Mouse (Mus musculus) kidney, postnatal 25 days (tissue): ENCODE results near the gene Prss46.

ENCODE experiments used
- DNase-seq, 2 experiments: peaks; one replicate each; pipeline ENCODE4 v3.0.0; 2021; ENCODE audit warnings: mixed read lengths in 2 of 2

The Prss46 gene

DNA sequence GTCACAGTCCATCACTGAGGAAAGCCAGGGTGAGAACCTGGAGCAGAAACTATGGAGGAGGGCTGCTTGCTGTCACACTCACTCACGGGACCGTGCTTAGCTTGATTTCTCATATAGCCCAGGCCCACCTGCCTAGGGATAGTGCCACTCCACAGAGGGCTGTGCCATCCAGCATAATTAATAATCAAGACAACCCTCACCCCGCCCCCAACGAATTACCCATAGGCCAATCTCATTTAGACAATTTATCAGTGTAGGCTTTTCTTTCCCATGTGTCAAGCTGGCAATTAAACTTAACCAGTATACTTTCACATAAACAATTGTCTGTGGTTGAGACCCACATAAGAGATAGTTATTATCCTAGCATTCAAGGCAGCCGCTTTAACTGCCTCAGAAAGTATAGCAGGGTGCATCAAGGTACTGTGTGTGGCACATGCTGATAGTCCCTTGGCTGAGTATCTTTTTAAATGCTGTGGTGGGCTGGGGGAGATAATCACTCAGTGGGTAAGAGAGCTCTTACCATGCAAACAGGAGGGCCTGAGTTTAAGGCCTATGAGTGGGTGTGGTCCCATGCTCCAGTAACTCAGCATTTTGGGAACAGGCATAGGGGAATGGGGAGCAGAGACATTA is 14.8 kb downstream of the Prss46 start:
- DNase-seq = peak in 1 of 2 experiments; percentile 4

DNA sequence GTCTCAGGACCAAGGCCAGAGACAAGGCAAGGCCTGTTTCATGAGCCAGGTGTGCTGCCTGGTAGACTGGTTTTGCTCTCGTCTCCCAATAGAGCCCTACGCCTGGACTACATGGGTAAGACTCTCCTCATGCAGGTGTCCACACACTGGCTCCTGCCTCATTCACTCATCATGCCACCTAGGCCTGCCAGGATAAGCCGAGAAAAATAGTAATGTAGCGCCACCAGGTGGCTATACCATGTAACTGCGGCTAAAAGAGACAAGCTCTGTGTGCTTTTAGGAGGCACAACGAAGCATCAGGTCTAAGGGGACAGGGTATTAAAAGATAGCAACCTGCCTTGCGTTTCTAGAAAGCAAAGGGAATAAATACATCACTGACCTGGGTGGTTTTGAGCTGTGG is 26.7 kb downstream of the Prss46 start:
- peak; percentile 67 for DNase-seq

DNA sequence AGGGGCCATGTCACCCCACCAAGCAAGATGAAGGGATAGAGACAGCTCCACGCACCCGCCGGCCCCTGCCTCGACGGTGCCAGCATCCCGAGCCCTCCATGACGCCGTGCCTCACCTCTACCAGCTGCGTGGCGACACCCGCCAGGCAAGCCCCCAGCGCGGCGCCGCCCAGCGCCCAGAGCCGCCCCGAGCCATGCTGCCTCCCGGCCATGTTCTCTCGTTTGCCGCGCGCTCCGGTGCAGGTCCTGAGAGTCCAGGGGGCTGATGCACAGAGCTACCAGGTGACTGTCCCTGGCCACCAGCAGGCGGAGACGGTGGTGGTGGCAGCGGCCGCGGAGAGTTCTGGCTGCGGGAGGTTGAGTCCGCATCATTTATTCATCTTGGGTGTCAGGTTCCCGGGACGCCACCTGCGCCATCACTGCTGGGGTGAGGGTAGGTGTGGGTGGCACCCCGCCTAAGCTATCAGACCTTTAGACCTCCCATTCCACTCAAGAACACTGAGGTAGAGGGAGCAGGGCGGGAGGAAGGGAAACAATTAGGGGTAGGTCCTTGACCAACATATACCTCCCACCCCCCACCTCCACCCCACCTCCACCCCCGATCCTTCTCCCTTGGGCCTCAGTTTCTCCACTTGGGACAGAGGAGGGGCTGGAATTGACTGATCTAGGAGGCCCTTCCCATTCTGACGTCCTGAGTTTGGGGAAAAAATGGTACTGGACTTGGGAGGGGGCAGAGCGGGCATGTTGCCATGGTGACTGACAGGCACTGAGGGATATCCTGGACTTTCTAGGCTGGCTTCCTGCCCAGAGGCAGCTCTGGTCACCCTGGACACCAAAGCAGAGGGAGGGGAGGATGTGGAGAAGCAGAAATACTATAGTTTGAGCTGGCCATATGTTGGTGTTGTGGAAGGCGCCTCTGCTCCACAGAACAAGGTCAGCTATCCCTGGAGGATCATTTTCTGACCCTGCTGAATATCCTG is 29.7 kb downstream of the Prss46 start:
- DNase-seq = peak; percentile 79 to 84

DNA sequence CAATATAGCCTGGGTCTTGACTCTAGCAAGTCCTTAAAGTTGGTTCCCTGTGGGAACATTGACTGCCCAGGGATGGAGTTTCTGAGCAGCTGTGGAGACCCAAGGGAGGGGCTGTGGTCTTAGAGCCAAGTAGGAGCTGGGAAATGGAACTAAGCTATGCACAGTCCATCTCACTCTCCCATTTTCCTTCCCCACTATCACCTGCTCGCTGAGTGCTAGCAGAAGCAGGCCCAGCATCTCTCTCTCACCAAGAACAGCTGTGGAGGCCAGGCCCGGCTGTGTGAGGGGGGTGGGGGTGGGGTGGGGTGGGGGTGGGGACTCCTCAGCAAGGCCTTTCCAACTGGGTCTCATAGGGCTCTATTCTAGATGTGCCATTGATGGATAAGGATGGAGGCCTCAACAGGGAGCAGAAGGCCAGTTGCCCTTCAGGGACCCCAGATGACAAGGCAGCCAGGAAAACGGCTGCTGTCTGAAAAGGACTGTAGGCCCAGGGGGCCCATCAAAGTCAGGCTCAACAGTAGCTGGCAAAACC is 30.4 kb downstream of the Prss46 start:
- DNase-seq = no peak

DNA sequence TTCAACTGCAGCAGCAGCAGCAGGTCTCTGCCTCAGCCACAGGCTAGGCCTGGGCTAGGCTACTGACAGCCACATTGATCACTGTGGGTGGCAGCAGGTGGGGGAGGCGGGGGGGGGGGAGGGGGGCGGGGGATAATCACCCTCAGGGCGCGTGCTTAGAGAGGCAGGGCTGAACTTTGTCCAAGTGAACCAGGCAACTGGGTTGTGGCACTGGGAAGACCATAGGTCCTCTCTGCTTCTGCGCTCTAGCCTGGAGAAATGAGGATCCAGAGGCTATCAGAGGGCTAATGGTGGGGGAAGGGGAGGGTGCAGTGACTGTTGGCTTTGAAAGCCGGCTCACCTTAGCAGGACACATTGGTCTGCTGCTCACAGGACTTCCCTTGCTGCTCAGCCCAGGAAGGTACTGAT is 31.0 kb downstream of the Prss46 start:
- peak; percentile 50 to 82 for DNase-seq

DNA sequence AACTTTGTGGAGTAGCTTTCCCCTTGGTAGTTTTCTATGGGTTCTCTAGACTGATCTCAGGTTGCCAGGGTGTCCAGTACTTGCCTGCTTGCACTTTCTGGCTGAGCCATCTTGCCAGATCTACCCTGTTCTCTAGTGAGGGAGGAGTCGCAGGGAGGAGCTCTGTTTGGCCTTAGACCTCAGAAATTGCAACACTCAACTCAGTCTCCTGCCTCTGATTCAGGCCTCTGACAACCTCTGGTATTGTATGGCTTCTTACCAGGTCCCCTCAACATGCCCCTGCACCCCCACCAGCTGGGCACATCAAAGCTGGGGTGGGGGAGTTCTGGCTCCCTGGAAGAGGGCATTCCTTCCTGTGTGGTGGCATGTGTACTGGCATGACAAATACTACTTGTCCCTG is 33.0 kb downstream of the Prss46 start:
- peak in 1 of 2 experiments; percentile 68 for DNase-seq

DNA sequence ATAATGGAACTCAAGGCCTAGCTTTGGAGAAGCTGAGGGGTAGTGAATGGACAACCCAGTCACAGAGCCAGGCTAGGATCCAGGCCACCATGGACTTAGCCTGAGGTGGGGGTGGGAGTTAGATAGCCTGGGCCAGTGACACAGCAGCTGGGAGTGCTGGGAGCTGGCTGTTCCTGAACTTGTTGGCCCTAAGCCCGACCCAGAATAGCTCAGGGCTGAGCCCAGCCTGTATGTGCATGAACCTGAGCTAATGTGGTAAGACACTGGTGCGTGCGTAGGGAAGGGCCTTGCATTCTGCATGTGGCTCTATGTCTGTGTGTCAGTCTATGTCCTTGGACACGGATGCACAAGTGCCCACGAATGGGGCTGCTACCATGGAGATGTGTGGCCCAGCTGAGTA is 33.6 kb downstream of the Prss46 start:
- DNase-seq = peak; percentile 80 to 90

DNA sequence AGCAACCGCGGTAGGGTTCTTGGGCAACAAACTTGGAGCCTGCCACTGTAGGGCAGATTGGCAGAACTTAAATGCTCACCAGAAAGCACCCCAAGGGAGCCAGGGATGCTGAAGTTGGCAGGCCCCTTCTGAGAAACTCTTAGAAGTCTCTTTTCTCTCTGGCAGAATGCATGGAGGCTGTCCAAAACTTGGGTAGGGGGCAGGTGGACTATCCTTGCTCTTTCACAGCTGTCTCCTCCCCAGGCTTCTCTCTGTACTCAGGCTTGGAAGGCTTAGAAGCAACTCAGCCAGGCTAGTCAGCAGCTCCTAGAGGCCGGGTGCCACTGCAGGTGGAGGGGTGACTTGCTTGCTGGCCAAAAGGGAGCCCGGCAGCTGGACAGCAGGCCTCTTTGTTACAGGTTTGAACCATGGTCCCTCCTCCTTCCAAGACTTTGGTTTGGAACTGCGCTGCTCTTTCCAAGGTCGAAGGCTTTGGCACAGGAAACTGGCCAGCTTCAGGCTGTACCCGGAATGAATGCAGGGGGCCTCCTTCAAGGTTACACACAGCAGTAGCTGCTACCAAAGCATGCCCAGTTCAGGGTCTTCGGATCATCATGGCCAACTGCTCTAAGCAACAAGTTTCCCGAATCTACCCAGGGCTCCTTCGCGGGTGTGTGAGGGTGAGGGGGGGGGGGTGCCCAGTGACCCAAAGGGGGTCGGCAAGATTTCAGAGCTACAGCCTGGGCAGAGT is 35.0 kb downstream of the Prss46 start, which contains the start of gene Als2cl:
Gene Als2cl, plus strand, starts transcription at position 680 of the 730 bp plus-strand sequence.
- DNase-seq = peak; percentile 69 to 88

DNA sequence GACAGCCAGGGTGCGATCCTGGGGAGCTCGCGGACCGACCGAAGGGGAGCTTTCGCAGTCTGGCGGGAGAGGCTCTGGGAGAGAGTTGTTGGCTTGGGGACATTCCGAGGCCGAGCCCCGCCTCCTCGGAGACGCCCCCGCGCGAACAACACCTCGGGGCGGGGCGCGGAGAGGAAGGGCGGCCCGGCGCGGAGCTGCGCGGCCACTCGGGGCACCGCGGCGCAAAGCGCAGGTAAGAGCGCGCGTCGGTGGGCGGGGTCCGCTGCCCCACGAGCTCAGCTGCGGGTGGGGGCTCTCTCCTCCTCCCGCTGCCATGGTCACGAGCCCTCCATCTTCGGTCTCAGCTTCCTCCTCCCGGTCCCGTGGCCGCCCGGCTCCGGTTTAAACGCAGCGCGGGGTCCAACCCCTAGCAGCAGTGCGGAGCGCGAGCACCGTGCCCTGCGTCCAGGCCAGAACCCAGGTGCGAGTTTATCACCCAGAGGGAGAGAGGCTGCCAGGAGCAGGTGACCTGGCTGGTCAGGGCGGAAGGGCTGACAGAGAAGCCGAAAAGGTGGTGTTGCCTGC is 35.8 kb downstream of the Prss46 start, which contains the start of gene Tmie:
Gene Tmie, minus strand, starts transcription at position 116 of the 564 bp plus-strand sequence.
- peak; percentile 91 to 95 for DNase-seq

DNA sequence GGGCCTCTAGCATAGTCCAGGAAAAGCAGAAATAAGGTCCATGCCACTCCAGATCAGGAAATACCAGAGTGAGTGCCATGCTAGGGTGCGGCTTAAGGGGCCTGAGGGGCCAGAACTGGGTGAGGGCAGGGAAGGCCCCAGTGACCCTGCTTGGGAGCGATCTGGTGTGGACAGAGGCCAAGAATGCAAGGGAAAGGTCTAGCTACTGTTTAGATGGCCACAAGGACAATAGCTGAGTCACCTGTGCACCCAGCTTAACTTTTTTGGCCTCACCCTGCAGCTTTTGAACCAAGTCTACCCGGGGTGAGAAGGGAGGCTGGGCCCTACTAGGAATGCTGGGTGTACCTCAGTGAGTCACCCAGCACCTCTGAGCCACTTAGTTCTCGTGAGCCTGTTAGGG is 36.5 kb downstream of the Prss46 start:
- DNase-seq = peak; percentile 45 to 71

DNA sequence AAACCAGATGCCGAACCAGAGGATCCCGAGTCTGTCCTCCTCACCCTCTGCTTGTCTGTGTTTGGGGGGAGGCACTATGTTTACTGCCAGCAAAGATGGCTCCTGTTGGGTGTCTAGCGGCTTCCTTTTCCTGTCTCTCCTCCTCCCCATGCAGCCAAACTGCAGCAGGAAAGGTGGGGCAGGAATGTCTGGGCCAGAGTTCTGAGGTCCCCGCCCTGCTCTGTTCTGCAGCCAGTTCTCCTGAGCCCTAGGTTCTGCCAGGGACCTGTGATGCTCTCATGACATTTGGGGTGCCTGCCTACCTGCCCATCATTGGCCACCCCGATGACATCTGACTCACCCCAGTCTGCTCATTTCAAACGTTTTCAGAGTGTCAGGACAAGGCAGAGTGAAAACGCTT is 37.6 kb downstream of the Prss46 start:
- DNase-seq = peak; percentile 55 to 83

DNA sequence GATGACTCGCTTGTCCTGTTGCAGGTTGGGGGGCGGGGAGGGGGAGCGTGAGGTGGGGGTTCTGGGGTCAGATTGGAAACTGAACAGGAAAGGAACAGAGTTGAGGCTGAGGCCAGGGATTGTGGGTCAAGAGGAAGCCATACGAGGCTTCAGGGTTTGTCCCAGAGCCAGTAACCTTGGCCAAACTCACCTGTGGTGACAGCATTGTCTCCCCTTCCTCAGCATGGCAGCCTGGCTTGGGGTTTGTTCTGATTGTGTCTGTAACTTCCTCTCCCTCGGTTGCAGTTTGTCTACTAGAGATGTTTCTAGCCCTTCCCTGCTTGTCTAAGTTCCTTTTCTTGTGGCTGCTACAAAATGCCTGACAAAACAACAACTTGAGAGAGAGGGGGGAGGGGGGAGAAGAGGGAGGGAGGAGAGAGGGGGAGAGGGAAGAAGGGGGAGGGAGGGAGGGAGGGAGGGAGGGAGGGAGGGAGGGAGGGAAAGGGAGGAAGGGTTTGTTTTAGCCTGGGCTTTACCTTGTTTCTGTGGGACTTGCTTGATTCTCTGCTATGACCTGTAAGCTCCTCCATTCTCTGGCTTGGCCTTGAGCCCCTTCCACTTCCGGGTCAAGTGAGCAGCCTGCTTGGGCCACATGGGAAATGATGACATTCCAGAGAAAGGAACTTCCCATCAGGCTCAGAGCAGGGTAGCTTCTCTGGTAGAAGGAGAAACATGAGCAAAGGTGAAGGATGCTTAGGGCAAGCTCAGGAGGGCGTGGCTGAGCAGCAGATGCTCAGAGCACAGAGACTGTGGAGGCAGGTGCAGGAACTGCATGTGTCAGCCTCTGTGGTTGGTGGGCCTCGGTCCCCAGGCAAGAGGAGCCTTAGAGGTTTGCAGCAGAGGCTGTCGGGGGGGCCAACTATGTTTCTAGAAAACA is 43.3 kb downstream of the Prss46 start:
- DNase-seq = peak in 1 of 2 experiments; percentile 51

DNA sequence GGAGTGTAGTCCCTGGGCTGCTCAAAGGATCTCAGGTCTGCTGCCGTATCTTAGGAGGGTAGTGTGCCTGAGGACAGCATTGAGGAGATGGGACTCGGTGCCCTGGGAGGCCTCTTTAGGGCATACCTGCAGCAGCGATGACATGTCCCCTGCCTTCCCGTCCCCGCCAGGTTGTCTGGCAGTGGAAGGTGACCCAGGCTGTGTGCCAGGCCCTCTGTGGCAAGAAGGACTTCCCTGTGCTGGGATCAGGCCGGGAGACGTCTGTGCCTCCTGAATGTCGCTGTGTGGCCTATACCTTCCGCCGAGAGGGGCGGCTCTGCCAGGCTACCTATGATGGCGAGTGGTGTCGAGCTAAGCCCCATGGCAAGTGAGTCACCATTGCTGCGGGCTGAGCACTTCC is 44.6 kb downstream of the Prss46 start:
- peak in 1 of 2 experiments; percentile 37 for DNase-seq

DNA sequence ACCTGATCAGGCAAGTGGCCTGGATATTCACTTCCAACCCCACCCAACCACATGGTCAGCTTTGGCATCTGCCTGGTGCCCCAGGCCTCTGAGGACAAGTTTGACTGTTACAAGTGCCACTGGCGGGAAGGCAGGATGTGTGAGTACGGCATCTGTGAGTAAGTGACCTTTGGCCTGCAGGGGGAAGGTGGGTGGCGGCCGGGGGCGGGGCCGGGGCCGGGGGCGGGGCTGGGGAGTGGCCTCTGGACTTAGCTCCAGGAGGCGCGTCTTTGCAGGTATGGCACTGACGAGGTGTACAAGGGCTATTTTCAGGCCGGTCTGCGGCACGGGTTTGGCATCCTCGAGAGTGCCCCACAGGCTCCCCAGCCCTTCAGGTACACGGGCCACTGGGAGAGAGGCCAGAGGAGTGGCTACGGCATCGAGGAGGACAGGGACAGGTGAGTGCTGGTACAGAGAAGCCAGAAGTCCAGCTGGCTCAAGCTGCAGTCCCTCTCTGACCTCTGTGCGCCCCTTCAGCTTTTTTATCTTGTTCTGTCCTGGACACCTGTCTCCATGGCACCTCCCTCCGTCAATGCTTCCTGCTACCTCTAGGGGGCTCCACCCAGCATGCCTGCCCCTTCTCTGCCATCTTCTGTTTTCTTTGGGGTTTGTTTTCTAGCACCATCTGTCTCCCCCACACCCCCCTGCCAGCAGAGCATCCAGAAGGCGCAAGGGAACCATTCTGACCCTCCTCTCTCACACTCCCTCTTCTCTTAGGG is 45.9 kb downstream of the Prss46 start:
- peak; percentile 52 to 82 for DNase-seq

DNA sequence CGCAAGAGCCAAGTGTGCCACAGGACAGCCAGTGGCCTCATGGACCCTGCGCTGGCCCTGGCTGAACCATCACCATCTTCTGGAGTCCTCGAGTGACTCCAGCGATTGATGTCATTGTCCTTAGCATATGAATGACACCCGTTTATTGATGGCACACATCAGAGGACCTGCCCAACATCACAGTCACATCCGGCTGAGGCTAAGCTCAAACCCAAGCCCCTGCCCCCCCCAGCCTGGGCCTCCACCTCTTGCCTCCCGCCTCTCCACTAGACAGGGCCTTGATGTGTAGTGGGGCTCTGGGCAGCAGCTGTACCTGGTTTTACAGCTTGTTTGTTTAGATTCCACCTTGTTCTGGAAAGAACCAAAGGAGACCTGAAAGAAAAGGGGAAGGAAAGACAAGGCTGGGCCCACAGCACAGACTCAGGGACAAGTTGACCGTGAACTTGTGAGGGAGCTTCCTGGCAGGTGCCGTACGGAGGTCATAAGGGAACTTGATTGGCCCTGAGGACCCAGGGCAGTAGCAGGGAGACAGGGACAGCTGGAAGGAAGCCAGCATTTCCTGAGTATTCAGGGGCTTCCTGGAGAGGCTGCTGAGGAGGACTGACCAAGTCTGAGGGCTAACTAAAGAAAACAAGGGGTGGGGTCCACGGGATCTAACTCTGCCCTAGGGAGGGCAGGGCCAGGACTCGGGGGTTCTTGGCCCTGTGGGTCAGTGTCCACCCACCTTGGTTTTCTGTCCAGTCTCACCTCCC is 46.9 kb downstream of the Prss46 start:
- peak; percentile 75 to 76 for DNase-seq

DNA sequence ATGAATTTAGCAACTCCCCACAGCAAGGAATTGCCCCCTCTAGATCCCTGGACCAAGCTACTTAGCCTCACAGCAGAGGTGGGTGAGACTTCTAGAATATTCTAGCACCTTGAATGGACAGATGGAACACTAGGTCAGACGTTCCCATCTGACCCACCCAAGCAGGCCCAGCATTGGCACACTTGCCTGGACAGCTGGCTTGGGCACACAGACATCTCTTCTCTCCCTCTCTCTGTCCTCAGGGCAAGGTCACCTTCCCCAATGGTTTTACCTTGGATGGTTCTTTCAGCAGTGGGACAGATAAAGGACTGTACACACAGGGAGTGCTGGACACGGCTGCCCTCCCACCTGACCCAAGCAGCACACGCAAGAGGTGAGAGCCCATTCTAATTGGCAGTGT is 48.2 kb downstream of the Prss46 start:
- DNase-seq = no peak

DNA sequence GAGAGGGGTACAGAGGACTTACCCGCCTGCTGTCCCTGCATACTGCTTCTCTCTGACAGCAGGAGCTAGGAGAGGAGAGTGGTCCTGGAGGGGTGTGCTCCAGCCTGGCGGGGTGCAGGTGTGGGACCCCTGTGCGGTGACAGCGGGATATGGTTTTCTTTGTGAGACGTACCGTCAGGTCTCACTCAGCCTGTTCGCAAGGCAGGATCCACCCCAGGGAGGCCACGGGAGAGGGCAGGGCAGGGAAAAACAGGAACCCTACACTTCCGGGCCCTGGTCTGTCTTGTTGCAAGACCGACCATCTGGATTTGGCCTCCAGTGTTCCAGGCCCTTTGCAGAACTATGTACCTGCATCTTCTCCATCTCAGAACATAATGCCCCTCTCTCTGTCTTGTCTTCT is 49.1 kb downstream of the Prss46 start:
- no peak for DNase-seq

DNA sequence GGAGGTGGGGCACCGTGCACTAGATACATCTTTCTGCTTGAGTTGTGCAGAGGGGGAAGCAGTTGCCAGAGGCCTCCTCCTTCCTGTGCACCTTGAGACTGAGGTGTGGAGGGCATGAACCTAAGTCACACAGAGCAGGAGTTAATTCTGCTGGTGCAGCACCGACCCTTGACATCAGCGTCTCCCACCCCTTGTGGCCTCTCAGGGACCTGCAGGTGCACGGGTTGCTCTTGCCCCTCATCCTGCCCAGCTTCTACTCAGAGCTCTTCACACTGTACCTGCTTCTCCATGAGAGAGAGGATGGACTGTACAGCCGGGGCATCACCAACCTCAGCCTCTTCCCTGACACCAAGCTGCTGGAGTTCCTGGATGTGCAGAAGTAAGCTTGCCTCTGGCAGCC is 51.2 kb downstream of the Prss46 start:
- no peak for DNase-seq

DNA sequence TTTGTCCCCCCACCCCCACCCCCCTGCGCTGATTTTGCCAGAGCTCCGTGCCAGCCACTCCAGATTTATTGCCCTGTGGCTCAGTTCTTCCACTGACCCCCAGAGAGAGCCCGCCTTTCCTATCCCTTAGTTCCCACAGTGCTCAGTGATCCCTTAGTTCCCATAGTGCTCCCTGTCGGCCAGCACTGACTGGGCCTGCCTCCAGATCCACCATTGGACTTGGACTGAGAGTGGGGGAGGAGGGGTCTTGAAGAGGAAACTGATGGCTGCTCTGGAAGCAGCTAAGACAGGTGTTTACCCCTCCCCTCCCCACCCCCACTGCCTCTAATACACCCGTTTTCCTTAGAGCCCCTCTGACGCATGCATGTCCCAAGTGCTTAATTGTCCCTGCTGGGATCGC is 51.7 kb downstream of the Prss46 start:
- DNase-seq = no peak

DNA sequence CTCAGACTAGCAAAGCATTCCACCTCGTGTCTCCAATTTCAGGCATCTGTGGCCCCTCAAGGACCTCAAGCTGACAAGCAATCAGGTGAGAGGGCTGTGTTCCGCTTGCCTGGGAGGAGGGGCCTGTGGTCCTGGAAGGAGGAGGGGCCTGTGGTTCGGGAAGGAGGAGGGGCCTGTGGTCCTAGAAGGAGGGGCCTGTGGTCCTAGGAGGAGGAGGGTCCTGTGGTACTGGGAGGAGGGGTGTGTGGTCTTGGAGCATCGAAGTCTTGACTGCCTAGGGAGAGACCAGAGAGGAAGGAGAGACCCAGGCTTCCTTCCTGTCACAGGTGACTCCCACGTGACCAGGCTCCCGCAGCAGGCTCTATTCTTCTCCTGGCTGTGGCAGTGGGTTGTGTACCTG is 52.3 kb downstream of the Prss46 start:
- no peak for DNase-seq
